Mouse (Mus musculus) urinary bladder, postnatal 10 days (tissue): Measurements from ENCODE around the gene Higd2a.
"Not testable (repeated sequence)": the region's sequence is repeated elsewhere in the genome, so short reads cannot be mapped to it uniquely, and the experiment has no call there.

Source experiments
- DNase-seq: peaks from one replicate; pipeline ENCODE4 v3.0.0; 2022; ENCODE audit warnings: low spot score

The Higd2a gene

DNA sequence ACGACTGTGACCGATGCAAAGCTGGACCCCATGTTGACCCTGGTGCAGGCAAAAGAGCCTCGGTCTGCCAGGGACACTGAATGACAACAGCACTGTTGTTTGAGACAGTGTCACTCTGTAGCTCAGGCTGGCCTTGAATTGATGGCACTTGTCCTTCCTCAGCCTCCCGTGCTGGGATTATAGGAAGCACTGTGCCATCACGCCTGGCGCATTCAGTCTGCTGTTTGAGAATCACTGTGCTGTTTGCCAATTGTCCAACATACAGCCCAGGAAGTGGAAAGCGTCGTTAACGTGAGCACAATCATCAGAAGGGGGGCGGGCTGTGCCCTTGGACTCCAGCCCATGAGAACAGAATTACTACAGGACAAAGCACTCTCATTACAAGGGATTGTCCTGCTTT lies 7.9 kb upstream of the Higd2a start:
- DNase-seq: no peak

DNA sequence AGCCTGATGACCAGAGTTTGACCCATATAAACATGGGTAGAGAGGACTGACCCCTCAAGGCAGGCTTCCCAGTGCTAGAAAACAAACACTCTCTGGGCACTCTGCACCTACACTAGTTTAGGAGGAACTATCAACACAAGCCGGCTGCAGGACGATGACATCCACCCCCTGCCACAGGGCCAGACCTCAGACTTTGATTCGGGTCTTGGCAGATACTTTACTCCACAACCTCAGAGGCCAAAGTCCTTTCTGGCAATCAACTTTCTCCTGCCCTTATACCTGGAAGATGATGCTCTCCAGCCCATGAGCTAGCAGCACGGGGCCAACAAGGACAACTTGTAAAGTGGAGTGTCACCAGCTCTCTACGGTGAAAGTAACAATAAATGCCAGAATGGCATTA lies 7.1 kb upstream of the Higd2a start:
- DNase-seq: no peak

DNA sequence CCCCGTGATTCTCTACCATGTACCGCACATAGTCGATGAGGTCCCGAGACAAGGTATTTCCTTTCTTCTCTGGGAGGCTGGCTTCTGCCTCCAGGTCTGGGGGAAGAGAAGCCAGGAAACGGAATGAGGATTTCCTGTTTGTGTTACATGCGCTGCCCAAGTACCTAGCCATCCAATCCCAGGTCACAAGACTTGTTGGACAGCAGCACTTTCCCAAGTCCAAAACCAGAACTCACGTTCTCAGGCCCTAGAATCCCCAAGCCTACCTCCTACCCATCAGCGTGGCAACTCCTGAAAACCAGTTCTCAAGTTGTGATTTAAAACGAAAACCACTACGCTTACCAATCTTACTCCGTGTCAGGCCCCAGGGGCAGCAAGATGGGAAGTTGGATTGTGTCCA lies 4.2 kb upstream of the Higd2a start:
- no peak for DNase-seq

GRCm38 (mm10) chr13:54589414-54589995 lies 502 bp upstream of the Higd2a start:
- no peak for DNase-seq

DNA sequence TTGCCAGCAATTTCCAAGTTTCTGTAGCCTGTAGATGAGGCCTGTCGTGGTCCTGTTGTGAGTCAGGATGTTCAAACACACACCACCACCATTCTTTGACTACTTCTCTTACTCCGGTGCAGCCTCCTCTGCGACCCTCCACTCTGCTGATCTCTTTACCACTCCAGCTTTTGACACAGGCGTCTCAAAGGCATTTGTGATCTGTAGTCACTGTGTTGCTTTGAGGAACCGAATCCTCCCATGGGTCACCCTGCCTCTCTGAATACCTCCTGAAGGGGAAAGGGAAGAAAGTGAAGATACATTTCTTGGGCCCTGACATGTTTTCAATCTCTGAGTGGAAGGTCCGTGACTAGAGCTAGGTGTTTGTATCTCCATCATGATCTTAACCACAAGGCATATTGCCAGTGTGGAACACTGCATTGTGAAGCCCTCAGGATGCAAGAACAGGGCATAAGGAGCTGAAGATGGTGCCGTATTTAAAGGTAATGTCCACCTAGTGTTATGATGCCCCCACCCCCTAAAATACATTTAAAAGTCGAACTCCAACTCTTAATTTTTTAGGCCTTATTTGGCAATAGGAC lies 1.9 kb downstream of the Higd2a start:
- DNase-seq: no peak

GRCm38 (mm10) chr13:54593617-54594016 lies 3.6 kb downstream of the Higd2a start:
- DNase-seq: no peak

- DNase-seq: no peak
Observed at GRCm38 (mm10) chr13:54596107-54596690, 6.2 kb downstream of the Higd2a start.

GRCm38 (mm10) chr13:54596870-54597269 lies 6.9 kb downstream of the Higd2a start:
- DNase-seq: no peak

DNA sequence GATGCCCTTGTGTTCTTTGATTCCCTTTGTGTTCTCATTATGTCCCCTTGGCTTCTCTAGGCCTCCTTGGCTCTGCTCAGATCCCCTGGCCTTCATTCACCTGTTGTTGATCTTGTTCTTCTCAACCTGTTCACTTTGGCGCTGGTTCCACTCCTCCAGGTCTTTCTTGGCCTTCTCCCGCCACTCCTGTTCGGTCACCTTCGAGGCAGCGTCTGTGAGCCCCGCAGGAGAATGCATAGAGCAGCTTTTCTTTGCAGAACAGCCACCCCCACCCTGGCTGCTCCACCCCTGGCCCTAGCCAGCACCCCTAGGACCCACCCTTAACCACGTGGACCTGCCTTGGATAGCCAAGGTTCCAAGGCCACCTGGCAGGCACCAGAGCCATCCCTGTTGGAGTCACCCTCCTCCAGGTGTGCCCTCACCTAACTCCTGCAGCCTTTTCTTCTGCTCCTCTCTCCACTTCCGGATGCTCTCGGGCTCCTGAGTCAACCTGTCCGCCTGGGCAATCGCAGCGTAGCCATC lies 8.7 kb downstream of the Higd2a start:
- DNase-seq: no peak

GRCm38 (mm10) chr13:54602639-54603111 lies 12.7 kb downstream of the Higd2a start:
- no peak for DNase-seq

DNA sequence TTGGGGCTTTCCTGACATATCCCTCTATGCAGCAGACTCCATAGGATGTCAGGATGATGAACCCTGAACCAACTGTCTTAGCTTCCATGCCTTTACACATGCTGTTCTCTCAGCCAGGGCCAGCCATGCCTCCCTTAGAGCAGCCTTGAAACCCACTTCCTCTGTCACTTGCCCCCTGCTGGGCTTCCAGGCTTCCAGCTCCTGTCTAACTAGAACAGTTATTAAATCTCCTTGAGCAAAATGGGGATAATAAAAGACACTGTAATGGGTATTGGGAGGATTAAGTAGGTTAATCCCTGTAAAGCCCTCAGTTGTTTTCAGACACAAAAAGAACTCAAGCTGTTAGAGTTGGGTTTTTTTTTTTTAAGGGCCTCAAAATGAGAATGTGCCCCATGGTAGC lies 13.5 kb downstream of the Higd2a start:
- no peak for DNase-seq

DNA sequence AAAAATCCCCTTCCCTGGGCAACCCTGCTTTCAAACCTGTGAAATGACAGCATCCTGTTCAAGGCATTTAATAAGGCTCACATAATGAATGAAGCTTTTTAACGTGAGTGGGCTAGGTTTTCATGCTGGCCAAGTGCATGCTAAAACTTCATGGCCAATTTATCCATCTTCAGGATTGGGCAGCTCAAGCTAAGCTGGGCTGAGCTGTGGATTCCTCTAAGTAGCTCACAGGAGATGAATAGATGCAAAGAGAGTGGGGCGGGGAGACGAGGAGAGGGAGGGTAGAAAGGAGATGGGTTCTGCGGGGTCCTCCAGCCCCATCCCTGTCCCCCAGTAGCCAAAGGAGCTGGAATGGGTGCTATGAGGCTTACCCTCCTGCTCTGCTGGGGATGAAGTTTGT lies 14.2 kb downstream of the Higd2a start:
- no peak for DNase-seq

GRCm38 (mm10) chr13:54605426-54605825 lies 15.4 kb downstream of the Higd2a start:
- no peak for DNase-seq

GRCm38 (mm10) chr13:54607204-54607603 lies 17.2 kb downstream of the Higd2a start:
- no peak for DNase-seq

- no peak for DNase-seq
Observed at GRCm38 (mm10) chr13:54608002-54608401, 18.0 kb downstream of the Higd2a start.

DNA sequence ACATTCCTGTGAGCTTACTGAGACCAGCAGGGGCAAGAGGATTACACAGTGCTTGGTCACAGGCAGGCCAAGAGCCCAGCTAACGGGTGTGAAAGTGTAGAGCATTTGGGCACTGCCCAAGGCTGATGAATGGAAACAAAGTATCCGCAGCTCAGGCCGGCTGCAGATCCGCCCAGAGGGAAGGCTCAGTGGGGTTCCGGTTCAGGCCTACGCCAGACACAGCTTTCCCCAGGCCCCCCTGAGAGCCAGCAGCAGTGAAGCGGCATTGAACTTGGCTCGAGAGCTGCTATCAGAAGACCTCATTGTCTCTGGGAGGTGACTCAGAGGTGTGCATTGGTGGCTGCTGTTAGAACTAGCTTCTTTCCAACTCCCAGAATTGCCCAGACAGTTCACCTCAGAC lies 18.7 kb downstream of the Higd2a start:
- DNase-seq: no peak

DNA sequence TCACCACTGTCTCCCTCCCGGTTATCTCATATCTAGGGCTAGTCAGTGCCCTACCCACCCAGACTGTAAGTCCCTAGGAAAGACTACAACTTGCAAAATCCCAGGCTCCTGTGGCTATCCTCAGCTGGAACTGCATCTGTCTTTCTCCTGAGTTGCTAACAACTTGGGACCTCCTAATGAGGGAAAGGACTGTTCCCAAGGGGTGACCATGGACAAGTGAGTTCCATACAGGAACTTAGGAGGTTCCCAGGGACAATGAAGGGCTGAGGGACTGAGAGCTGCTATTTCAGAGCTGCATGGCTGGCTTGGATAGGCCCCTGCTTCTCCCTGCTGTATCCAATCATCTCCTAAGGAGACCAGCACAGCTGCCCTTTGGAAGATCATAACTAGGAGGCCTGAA lies 19.3 kb downstream of the Higd2a start:
- DNase-seq: no peak

DNA sequence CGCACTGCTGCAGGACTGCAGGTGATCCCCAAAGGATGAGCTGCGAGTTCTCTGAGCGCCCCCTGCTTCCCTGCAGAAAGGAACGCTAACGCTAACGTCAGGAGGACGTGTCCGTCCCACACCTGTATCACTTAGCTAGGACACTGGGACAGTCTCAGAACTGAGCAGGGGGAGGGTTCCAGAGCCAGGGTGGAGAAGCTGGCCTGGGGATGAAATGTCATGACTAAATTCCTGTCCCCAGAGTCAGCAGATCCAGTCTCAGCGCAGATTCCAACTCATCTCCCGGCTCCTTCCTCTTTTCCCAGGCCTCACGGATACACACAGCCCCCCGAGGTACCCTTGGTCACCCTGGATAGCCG lies 20.6 kb downstream of the Higd2a start:
- no peak for DNase-seq

DNA sequence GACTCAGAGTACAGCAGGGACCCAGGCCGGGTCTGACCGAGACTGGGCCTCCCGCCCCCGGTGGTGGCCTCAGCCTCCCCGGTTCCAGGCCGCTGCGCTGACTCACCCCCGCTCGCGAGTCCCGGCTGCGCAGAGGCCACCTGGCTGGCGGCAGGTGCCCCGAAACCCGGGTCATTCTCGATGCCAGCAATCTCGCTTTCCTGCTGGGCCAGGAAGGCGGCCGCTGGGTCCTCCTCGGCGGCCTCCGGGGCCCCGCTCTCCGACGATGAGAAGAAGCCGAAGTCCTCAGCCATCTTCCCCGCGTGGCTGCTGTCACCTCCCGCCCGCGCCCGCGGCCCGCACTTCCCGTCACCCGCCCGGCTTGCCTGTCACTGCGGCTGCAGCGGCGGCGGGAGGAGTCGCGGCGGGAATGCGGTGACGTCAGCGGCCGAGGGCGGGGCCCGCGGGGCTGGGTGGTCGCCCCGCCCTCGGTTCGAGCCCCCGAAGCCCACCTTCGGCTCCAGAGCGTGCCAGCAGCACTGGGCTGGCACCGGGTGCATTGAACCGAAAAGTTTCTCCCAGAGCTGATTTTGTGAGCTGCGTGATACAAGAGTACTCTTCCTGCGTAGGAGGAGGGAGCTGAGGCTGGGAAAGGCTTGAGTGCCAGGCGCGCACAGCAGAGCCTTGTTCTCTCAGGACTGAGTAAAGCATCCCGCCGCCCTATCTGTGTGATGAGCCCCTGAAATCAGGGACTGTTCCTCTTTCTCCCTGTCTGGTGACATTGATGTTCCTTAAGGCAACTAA lies 21.2 kb downstream of the Higd2a start, which contains the start of gene Cltb:
Cltb (minus strand) TSS at position 373 of the 783 bp plus-strand sequence.
- peak; percentile 79 for DNase-seq

- not testable (repeated sequence) for DNase-seq
Observed at GRCm38 (mm10) chr13:54613141-54613540, 23.1 kb downstream of the Higd2a start.

- no peak for DNase-seq
Observed at GRCm38 (mm10) chr13:54616307-54616706, 26.3 kb downstream of the Higd2a start.

GRCm38 (mm10) chr13:54616998-54617397 lies 27.0 kb downstream of the Higd2a start:
- DNase-seq: no peak
